Mouse (Mus musculus) ES-E14 (cell line): Measurements from ENCODE around the gene Kdm6b.

ENCODE experiments used
- CHD2 ChIP-seq: IDR thresholded peaks from 2 replicates; pipeline ENCODE4 v1.6.1; 2014; ENCODE audit warnings: mild to moderate bottlenecking, low read depth, low read length, inconsistent platforms
- ZC3H11A ChIP-seq: IDR thresholded peaks from 2 replicates; pipeline ENCODE4 v1.6.1; 2012; ENCODE audit warnings: low read depth, mild to moderate bottlenecking, inconsistent platforms, low read length, borderline replicate concordance

- no peak for TF ChIP-seq ZC3H11A
- TF ChIP-seq CHD2 = no peak
Observed at GRCm38 (mm10) chr11:69433189-69433588, 19.7 kb upstream of the Kdm6b start.
